Mouse (Mus musculus) heart, postnatal 4 days (tissue): ENCODE measurements around the gene Skint9. TPM values are rescaled to one million over a fixed set of nuclear protein-coding genes. Genes with fewer than 3 reads are reported as not detected.
"Not testable (repeated sequence)": the region's sequence is repeated elsewhere in the genome, so short reads cannot be mapped to it uniquely, and the experiment has no call there.

Experiments
- DNase-seq: peaks from one replicate; pipeline ENCODE4 v3.0.0; 2021
- total RNA-seq, 2 experiments: library from RNA; stranded (reverse); gene quantifications; 2 replicates each; pipeline ENCODE4 v1.2.3; 2021

The Skint9 gene
- total RNA-seq = not detected

DNA sequence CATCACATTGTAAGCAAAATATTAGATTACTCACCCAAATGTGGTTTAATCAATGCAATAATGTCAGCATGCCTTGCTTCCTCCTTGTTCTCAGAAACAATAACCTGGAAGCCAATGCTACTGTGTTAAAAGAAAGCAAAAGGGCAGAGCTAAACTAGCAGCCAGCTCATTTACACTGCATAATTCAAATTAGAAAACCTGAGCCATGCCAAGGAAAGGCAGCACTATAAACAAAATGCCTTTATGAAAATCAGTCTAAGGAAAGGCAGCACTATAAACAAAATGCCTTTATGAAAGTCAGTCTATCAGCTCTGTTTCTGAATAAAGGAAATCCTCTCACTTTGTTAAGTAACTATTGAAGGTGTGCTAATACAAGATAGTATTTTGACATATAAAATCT, at the start of gene Skint9:
Gene Skint9 (minus strand): TSS at position 101 of the 400 bp plus-strand sequence.
- no peak for DNase-seq

GRCm38 (mm10) chr4:112432685-112433084, 1.1 kb downstream of the Skint9 start:
- DNase-seq = no peak

DNA sequence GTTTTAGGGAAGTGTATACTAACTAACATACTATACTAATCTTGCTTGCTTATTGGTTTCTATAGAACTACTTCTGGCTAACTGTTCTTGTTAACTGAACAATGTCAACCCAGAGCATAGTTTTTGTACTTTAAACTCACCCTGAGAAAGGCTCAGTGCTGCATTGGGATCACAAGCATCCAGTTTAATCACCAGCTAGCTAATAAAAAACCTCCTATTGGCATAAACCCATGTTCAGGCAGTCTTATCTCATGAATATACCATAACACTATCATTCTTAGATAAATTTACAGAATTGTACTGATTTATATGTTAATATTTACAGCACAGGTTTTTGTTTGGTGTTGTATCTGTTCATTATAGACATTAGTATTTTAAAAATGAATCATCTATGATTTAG, 1.6 kb downstream of the Skint9 start:
- no peak for DNase-seq

DNA sequence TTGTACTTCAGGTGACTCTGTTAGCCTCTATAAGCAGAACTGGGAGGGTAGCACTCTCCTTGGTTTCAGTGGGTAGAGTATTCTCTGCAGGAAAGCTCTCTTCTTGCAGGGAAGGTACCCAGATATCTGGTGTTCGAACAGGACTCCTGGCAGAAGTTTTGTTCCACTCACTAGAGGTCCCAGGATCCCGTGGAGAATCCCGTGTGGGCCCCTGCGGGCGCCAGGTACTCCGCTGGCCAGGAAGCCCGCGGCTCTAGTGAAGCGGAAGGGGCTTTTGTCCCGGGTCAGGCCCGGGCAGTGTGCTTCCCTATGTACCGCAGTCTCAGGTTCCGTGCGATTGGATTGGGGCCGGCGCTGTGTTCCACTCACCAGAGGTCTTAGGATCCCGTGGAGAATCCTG, 84.7 kb downstream of the Skint9 start:
- DNase-seq = not testable (repeated sequence)

Other genes starting within 250 kb of the Skint9 start
- gene Skint3, start 201.7 kb downstream of the Skint9 start, total RNA-seq = not detected
- not detected for gene Skint2, start 123.2 kb upstream of the Skint9 start, total RNA-seq